Mouse (Mus musculus): Measurements from ENCODE around the gene Tmem100.

Tmem100 gene

DNA sequence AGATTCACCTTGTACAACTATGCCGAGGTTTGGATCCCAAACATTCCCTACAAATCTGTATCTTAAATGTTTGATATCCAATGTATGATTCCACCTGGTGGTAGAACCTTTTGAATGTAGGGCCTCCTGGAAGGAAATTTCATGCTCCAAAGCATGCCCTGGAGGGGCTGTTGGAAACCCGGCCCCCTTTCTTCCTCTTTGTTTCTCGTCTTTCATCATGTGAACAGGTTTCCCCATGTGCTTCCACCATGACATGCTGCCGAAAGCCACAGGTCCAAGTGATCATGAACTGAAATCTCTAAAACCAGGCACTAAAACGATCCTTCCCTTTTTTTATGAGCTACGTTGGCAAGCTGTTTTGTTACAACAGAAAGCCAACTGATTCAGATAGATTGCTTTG lies 16.5 kb upstream of the Tmem100 start:
- no peak for DNase-seq (ENCODE audit: low spot score in 2 of 2)

DNA sequence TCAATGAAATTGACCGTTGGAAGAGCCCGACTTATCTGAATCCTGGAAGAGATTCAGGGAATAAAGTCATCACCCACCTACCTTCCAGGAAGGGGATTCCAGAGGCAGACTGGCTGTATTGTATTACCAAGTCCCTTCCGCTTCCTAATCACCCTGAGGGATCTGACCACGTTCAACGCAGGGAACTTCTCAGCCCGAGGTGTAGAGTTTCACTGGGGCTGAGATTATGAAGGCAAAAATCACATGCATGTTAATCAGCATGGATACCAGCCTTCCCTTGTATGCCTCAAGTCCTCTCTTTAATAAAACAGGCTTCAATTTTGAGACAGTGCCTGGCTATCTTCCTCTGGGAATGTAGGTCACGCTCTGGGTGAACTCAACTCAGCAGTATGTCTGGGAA lies 14.9 kb upstream of the Tmem100 start:
- no peak for DNase-seq (ENCODE audit: low spot score in 2 of 2)

DNA sequence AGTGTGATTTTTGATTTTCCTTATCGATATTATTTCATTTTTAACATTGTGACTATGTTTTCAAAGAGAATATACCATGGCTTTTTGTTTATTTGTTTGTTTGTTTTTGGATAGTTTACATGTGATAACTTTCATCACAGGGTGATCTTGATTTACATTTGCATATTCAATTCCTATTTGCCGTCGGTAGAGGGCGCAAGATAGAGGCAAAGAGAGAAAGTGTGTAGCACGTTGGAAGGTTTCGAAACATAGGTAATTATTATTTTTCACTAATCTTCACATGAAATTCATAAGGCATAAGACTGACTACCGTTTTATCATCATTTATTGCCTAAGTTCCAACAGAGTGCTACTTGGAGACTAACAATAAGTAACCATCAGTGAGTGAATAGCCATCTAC lies 11.0 kb upstream of the Tmem100 start:
- peak in 1 of 2 experiments; percentile 62 for DNase-seq (ENCODE audit: low spot score in 2 of 2)

DNA sequence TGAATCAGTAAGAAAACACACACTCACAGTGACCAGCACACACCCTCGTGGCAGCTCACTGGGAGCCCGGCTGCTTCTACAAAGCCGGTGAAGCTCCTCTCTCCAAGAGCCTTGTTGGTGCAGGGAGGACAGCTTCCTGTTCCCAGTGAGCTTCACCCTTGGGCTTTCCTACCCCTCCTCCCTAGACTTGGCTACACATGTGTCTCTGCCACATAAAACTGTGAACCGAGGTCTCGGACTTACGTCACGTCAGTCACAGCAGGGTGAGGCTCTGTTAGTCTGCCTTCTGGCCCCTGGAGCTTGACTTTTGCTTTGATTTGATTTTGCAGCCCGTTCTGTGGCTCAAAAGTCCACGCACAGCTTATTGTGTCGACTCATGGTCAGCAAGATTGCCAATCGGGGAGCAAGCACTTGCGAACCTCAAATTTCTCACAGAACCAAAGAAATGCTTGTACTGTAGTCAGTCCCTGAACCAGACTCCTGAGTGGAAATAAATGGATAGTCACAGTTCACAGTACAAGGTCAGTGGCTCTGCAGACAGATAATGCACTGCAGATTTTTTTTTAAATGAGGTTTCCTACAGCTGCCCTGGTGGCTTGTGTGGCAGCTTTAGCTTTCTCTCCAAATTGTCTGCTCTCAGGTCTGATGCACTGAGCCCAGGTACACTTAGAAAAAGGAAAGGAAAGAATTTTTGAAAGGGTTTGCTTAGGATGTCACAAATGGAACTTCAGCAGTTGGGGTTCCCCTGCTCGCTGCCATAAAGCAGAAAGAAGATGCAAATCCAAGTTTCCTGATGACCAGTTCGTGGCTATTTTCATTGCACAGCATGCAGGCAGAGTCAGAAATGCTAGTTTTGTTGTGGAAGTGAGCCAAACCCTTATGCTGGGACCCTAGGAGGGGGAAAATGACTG lies 4.0 kb upstream of the Tmem100 start:
- no peak for DNase-seq (ENCODE audit: low spot score in 2 of 2)

DNA sequence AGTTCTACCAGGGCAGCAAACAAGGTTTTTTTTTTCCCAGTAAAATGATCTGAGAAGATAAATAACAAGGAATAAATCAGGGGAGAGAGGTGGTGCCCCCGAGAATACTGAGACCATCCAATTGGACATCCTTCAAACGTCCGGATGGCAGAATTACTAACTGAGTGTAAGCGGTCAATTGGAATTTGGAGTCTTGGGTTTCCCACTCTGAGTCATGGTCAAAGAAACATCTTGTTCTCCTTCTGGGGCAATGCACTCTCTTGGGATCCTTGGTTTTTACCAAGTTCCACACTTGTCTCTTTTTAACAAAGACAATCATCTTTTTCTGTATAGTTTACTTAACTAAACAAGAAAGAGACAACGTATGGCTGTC lies 3.4 kb upstream of the Tmem100 start:
- no peak for DNase-seq (ENCODE audit: low spot score in 2 of 2)

DNA sequence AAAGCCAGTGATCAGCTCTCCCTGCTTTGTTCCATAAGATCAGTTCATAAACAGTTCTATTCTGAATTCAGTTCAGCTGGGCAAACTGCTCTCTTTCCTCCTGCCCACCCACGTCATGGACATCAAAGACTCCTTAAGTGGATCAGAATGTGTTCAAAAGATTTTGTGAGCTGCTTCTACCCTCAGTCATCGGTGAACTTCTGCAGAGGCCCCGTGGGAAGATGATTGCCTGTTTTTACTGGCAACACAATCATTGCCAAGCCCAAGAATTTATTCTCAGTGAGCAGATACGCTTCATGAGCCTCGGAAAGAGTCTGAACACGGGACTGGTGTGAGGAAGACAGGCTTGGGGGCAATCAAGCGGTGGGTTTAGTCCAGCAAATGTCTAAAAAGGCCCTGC lies 2.9 kb upstream of the Tmem100 start:
- DNase-seq (ENCODE audit: low spot score in 2 of 2): no peak

DNA sequence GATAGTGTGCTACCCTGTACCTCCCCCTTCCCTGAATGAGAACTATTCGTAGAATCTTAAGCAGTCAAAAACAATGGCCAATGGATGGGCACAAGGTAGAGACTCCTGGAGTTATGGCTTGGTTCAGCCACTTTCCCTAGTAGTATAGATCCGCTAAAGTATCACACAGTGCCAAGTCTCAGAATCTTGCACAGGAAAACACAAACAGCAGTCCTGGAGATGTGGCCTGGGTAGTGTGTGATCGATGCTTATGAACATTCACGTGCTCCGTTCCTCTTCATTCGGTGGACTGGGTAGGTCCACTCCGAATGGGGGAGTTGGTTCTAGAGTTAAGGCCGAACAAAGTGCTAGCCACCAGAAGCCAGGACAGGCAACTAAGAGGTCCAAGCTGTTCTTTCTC lies 1.4 kb upstream of the Tmem100 start:
- no peak for DNase-seq (ENCODE audit: low spot score in 2 of 2)

DNA sequence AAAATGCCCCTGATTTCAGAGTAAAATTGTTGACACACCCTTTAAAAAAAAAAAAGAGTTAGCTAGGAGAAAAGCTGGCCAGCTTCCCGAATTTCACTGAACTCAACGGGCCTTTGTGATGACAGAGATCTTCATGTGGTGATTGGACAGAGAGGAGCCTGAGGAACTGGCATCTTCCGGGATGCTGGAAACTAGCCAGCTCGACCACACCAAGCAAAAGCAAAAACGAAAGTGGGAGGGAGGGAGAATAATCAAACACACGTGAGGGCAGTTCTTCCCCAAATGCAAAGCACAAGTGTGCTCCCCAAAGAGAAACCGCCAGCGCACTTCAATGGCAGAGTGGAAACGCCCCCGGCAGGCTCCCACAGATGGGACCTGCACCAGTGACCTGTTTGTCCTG lies 794 bp upstream of the Tmem100 start:
- DNase-seq (ENCODE audit: low spot score in 2 of 2): peak; percentile 61 to 76

DNA sequence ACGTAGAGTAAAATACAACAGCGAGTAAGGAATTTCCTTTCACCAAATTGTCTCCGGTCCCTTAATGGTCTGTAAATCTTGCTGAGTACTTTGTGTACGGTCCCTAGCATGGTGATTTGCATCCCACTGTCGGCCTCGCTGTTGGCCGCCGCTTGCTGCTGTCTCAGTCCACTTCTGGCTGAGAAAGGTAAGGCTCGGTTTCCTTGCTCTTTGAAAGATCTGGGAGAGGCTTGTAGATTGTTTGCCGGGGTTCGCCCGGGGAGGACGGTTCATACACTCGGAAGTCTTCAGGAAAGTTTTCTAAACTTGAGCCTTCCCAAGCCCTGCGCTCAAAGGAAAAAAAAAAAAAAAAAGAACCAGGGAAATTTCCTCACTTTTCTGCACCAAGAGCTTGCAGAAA lies 409 bp downstream of the Tmem100 start:
- DNase-seq (ENCODE audit: low spot score in 2 of 2): peak; percentile 62 to 67

DNA sequence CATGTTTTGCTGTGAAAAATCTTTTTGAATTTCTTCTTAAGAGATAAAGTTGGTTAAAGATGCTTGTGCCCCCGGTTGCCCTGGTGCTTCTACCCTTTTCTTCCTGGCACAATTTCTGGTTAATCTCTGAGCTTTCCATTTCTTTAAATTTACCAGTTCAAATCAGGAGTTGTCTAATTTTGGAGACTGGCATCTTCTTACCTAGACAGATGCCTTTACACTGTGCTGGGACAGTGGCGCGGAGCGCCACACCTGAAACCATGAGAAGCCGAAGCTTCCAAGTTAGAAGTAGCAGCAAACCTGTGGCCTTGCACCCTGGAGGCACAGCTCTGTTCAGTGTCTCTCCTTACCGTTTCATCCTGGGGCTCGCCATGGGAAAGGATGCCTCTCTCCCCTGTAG lies 928 bp downstream of the Tmem100 start:
- DNase-seq (ENCODE audit: low spot score in 2 of 2): no peak

DNA sequence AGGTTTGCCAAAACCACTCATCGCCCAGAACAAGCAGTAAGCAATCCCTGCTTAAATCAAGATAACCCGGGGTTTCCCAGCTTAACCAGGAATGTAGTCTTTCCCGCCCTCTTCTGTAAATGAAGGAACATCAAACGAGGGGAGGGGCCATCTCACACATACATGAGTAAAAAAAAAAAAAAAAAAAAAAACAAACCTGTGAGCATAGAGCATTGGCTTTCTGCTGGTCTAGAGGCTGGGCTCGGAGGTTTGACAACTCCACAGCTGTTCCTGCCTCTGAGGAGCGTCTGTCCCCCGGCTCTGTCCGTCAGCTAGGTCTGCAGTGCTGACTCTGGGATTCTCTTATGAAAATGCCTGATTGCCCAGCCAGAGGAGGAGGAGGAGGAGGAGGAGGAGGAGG lies 2.7 kb downstream of the Tmem100 start:
- DNase-seq (ENCODE audit: low spot score in 2 of 2): no peak

DNA sequence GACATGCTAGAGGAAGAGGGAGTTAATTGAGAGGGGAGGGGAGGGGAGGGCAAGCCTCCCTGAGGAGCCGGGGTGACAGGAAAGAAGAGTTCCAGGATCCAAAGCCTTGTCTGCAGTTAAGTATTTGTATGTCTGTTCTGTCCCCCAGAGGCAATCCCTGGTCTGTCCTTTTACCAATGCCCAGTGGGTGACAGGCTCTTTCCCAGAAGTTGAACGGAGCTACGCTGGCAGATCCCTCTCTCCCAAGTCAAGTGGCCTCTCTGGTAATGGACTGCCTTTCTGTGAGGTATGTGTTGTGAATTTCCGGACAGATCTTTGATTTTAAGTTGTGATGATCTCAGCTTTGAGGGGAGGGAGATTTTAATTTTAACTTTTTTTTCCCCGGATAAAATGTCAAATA lies 3.3 kb downstream of the Tmem100 start:
- DNase-seq (ENCODE audit: low spot score in 2 of 2): no peak

DNA sequence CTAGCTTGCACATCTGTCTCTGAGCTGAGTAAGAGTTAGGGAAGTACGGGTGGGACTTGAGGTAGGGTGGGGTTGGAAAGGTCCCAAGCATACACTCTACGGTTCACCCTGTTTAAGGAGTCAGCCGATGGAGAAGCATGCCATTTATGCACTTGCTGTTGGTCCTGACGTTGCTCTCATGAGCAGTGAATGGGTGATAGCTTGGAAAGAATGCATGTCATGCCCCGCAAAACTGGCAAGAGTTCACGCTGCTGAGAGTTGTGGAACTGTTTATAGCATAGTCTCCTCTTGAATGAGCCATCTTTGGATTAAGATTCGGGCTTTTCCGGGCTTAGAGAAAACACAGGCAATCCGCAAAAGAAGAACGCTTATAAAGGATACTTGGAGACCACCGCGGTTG lies 4.5 kb downstream of the Tmem100 start:
- no peak for DNase-seq (ENCODE audit: low spot score in 2 of 2)

DNA sequence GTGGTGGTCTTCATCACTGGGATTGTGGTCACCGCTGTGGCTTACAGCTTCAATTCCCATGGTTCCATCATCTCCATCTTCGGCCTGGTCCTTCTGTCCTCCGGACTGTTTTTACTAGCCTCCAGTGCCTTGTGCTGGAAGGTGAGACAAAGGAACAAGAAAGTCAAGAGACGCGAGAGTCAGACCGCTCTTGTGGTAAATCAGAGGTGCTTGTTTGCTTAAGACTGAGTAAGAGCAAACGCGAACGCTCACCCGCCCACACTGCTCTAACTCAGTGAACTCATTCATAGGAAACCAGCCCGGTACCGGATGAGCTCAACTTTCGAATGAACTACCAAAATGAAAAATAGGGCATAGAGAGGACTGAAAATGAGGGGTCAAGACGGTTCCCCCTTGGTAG lies 5.4 kb downstream of the Tmem100 start:
- DNase-seq (ENCODE audit: low spot score in 2 of 2): no peak

DNA sequence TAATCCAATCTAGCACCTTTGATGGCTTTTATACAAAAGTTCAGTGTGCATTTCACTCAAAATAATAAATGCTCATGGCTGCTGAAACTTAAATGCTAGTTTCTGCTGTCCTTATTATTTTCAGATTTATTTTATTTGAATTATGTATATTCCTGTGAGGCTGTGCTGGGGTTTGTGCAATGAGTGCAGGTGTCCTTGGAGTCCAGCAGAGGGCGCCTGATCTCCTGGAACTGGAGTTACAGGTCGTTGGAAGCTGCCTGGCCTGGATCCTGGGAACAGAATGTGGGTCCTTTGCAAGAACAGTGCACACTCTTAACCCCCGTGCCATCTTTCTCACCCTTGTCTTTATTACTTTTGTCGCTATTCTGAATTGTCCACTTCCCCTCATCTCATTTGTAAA lies 6.3 kb downstream of the Tmem100 start:
- DNase-seq (ENCODE audit: low spot score in 2 of 2): no peak

DNA sequence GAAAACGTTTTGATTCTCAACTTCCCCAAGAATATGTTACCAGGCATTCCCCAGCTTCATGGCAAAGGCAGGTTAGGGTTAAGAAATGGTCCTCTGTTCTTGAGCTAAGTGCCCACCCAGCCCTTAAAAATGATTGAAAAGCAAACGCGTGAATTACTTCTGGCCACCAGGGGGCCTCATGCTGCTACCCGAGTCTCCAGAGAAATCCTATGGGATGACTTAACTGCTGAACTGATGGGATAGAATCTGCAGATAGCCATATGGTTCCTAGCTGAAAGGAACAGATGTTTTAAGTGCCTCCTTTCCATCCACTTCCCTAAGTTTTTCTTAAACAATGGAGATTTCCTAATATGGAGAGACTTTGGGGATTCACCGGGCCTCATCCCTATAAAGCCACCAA lies 7.9 kb downstream of the Tmem100 start:
- DNase-seq (ENCODE audit: low spot score in 2 of 2): peak in 1 of 2 experiments; percentile 41

DNA sequence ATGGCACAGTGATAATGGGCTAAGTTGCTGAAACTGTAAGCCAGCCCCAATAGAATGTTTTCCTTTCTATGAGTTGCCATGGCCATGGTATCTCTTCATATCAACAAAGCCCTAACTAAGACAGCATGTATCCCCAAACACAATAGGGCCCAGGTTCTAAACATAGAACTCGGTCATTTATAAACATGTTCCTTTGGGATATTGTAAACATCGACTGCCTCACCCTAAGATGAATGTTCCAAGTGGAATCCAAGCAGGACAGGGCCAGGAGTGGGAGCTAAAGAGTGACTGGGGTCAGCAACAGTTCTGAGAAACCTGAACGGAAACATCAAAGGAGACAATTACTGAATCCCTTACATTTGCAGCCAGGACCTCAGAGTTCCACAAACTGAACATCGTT lies 14.3 kb downstream of the Tmem100 start:
- DNase-seq (ENCODE audit: low spot score in 2 of 2): no peak

DNA sequence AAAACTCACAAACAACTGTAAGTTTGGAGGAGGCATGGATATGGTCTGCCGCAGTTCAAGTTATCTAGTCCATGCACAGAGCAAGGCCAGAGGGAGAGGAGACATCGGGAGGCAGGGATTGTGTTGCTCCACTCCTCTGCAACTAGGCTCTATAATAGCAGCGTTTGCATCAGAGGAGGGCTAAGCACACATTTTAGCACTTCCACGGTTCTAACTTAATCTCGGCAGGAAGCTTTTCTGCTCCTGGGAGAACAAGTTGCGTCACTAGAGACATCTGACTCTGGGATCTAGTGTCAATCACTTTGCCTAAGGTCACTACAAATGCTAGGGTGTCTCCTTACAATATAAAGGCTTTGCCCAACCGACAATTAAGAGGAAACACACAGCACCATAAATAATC lies 16.1 kb downstream of the Tmem100 start:
- DNase-seq (ENCODE audit: low spot score in 2 of 2): no peak

DNA sequence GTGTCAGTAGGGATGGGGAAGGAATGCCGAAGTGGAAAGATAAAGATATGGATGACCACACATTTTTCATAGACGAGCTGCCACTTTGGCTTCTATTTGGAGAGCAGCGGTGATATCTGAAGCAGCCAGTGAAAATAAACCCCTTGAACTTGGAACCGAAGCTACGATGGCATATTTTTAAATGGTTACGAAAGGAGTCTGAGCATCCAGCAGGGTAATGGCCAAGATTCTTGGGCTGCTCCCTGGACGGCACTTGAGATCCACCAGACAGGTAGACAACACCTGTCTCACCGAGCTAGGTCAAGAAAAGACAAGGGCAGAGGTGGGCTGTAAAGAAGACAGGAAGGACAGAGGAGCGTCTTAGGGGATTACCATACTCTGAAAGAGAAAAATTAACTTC lies 17.1 kb downstream of the Tmem100 start:
- DNase-seq (ENCODE audit: low spot score in 2 of 2): no peak

DNA sequence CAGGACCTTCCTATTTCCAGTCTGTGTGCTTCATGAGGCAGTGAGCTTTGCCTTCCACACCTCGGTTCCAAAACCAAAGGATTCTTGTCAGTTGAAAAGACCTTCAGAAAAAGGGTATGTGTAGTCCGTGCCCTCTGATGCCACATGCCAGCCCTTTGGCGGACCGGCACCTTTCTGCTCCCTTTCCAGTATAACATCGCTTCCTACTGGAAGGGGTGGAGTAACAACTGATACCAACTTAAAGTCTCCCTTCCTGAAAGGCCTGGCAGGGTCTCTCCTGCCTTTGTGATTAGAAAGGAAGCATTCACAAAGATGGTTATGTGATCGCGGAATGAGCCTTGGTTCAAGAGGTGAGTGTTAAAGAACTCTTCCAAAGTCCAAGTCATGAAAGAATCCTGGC lies 19.9 kb downstream of the Tmem100 start:
- no peak for DNase-seq (ENCODE audit: low spot score in 2 of 2)

DNA sequence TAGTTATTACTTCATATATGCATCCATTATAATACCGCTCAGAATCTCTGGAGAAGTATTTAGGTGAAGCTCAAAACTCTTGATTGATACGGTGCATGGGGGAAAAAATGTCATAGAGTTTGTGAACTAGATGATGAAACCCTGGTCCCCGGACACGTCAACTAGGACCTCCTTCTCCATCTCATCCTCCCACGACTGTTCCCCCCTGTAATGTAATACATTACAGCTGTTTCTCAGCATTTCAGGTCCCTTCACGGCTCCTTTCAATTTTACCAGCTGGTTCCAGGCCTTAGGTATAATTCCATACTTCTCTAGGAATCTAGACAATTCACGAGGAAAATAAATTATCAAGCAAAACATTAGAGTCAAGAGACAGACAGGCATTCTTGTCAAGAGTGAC lies 22.6 kb downstream of the Tmem100 start:
- no peak for DNase-seq (ENCODE audit: low spot score in 2 of 2)

DNA sequence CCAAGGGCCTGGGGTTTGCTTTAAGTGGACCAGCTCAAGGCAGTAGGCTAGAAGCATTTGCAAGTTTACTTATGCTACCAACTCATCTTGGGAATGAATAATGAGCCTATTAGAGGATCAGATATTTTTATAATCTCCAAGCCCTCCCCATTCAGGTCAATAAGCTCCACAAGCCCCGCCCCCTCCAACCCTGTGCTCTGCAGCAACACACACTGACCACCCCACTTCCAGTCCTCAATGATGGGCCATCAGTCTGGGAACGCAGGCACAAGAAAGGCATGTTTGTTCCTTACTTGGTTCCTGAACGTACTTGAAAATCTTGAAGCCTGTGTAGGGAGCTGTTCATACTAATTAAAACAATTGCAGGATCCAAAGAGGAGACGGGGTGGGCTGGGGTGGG lies 23.7 kb downstream of the Tmem100 start:
- no peak for DNase-seq (ENCODE audit: low spot score in 2 of 2)

DNA sequence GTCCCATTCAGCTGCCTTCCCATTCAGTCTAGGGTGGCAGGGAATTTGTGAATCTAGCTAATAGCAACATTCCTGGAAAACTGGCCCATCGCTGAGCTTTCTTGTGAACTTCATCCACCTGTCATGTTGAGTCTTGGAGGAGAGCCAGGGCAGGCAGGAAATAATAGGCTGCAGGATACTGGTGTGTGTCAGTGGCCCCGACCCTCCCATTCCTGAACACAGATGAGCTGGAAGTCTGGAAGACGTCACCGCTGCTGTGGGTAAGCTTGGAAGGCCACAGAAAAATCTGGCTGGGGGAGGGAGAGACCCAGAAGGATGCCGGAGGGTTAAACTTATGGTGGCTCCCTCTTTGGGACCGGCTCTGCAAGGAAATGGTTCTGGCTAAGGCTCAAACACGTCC lies 24.3 kb downstream of the Tmem100 start:
- DNase-seq (ENCODE audit: low spot score in 2 of 2): no peak

DNA sequence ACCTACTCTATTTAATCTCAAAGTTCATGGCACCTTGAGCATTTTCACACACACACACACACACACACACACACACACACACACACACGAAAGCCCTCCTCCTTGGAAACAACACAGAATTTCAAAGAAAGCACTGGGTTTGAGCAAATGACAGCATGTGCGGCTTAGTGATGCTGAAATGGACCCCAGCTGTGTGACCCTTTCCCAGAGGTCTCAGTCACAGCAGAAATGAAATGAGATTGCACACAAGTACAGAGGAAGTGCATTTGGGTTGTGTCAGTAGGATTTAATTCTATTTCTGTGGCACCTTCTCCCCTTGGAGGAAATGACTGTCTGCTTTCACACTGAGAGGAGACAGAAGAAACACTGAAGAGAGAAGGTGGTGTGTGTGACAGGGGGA lies 26.9 kb downstream of the Tmem100 start:
- DNase-seq (ENCODE audit: low spot score in 2 of 2): no peak
